Mouse (Mus musculus) hindbrain, embryonic 15.5 days (tissue): Measurements from ENCODE around the gene Ipo7. TPM values are rescaled to one million over a fixed set of nuclear protein-coding genes. Genes with fewer than 3 reads are reported as not detected.
"Not testable (repeated sequence)": the region's sequence is repeated elsewhere in the genome, so short reads cannot be mapped to it uniquely, and the experiment has no call there.

Source experiments
- ATAC-seq: fragments of 200-750 bp; cut with Nextera tagmentation; 2 replicates; pipeline ENCODE4 v1.8.0; 2017; ENCODE audit warnings: low read depth, moderate number of reproducible peaks, moderate TSS enrichment; ENCODE audit not compliant: low FRiP score
- H3K27ac ChIP-seq: fragments of 300-500 bp; sonication (generic); replicated peaks from 2 replicates; pipeline ENCODE4 v1.5.1; 2015; ENCODE audit warnings: mild to moderate bottlenecking, inconsistent platforms
- H3K27me3 ChIP-seq: fragments of 300-500 bp; sonication (generic); 2 replicates; pipeline ENCODE4 v1.6.1; 2015; ENCODE audit warnings: control low read depth, inconsistent platforms
- H3K36me3 ChIP-seq: fragments of 300-500 bp; sonication (generic); 2 replicates; pipeline ENCODE4 v1.6.1; 2015; ENCODE audit warnings: control low read depth, inconsistent platforms
- H3K4me1 ChIP-seq: fragments of 300-500 bp; sonication (generic); replicated peaks from 2 replicates; pipeline ENCODE4 v1.6.1; 2015; ENCODE audit warnings: control low read depth, inconsistent platforms
- H3K4me2 ChIP-seq: fragments of 300-500 bp; sonication (generic); 2 replicates; pipeline ENCODE4 v1.6.1; 2015; ENCODE audit warnings: moderate library complexity, mild to moderate bottlenecking, inconsistent platforms
- H3K4me3 ChIP-seq: fragments of 300-500 bp; sonication (generic); 2 replicates; pipeline ENCODE4 v1.5.1; 2015; ENCODE audit warnings: mild to moderate bottlenecking, inconsistent platforms
- H3K9ac ChIP-seq: fragments of 300-500 bp; sonication (generic); 2 replicates; pipeline ENCODE4 v1.6.1; 2015; ENCODE audit warnings: inconsistent platforms
- H3K9me3 ChIP-seq: fragments of 300-500 bp; sonication (generic); 2 replicates; pipeline ENCODE4 v1.6.1; 2016; ENCODE audit warnings: control low read depth, inconsistent platforms
- WGBS: fragments of 180-500 bp; shearing (Covaris S2); methylation state at CpG from one replicate; pipeline ENCODE4 v1.1.7; 2015; 5-methylcytosine and 5-hydroxymethylcytosine counted together
- polyA plus RNA-seq: library from polyadenylated mRNA; unstranded; fragments of >200 nt; fragmentation: Nextera tagmentation; extraction: Ambion mirVana; gene quantifications from 2 replicates; pipeline ENCODE4 v1.2.1, GENCODE M21; 2015

Gene Ipo7
- 41.2 and 44.9 TPM in 2 replicates for polyA plus RNA-seq

- H3K4me3 ChIP-seq = peak within 1 kb of the TSS; percentile 79
- WGBS = under 1% methylated on average over 48 of the region's 48 CpGs
- peaks cover 19% of the 10 kb centered on the region for H3K4me1 ChIP-seq
- H3K9ac ChIP-seq = peak within 1 kb of the TSS; percentile 82
- H3K9me3 ChIP-seq = no peaks in the 10 kb centered on the region
- peak within 1 kb of the TSS; percentile 89 for H3K4me2 ChIP-seq
- H3K27me3 ChIP-seq = no peaks in the 10 kb centered on the region
- peak within 1 kb of the TSS; percentile 88 for H3K27ac ChIP-seq
- no peaks in the 10 kb centered on the region for H3K36me3 ChIP-seq
- peak; percentile 98 for ATAC-seq
Measured at GRCm38 (mm10) chr7:110018117-110018630, at the start of gene Ipo7. Gene Ipo7, plus strand, starts transcription at chr7:110018274.

GRCm38 (mm10) chr7:109968924-109969450, 49.1 kb upstream of the Ipo7 start:
- Histone ChIP-seq H3K36me3 (peaks cover 9% of the 10 kb centered on the region; the same call in 1 of the 2 replicates), H3K4me1 (peaks cover 11% of the 10 kb centered on the region; the same call in 1 of the 2 replicates), H3K9ac (no peak overlapping the region), H3K4me3 (no peak overlapping the region), H3K27ac (peak overlapping the region; percentile 66), H3K4me2 (no peak overlapping the region), H3K27me3 (no peaks in the 10 kb centered on the region), H3K9me3 (no peaks in the 10 kb centered on the region)
- peak; percentile 71 for ATAC-seq
- 0% methylated on average over 2 of the region's 2 CpGs for WGBS

DNA sequence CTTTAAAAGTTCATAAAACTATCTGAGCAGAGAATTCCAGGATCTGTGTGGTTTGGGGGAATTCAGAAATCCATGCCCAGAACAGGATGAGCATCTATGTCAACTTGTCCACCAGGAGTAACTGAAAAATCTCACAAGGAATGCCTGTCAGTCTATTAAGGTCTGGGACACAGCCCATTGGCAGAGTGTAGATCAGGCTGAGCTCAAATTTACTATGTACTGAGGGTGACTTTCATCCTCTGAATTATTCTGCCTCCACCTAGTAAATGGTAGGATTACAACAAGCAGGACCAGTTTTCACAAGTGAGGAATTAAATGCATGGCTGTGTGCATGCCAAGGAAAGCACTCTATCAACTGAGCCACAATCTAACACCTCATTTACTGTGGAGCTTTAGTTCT, 48.5 kb upstream of the Ipo7 start:
- H3K4me3 ChIP-seq = no peak overlapping the region
- peaks cover 9% of the 10 kb centered on the region; the same call in 1 of the 2 replicates for H3K36me3 ChIP-seq
- no peak for ATAC-seq
- peak overlapping the region; percentile 61; the same call in 1 of the 2 replicates for H3K27ac ChIP-seq
- H3K27me3 ChIP-seq = no peaks in the 10 kb centered on the region
- H3K9me3 ChIP-seq = no peaks in the 10 kb centered on the region
- peaks cover 11% of the 10 kb centered on the region; the same call in 1 of the 2 replicates for H3K4me1 ChIP-seq
- H3K4me2 ChIP-seq = no peak overlapping the region
- no peak overlapping the region for H3K9ac ChIP-seq

DNA sequence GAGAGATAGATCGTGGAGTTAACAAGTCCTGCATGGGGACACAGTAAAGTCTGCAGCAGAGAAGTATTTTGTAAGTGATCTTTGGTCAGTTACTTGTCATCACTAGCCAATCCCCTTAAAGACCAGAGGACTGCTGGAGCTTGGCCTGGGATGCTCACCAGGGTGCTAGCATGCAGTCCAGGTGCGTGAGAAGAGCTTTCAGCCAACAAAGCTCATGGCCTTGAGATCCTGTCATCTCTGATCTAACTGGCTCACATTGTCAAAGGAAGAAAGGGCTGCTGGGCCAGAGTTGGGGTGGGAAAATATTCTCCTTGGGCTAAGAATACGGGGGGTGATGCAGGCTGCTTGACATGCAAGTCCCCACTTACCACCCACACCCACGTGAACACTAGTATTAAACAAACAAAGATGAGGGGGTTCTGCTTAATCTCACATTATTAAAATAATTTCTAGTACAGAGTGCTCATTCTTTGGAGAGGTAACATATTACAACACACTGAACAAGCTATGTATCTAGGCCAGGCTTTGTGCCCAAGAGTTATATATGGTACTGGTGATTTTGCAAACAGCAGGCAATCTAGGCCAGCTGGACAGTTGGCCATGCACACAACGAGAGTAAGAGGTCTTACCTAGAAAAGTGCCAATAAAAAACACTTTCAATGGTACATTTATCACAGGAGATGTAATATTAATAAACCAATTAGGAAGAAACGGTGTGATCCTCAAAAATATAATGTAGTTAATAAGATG, 41.9 kb upstream of the Ipo7 start:
- WGBS = 93% methylated on average over 6 of the region's 6 CpGs
- Histone ChIP-seq H3K4me1 (no peaks in the 10 kb centered on the region), H3K36me3 (peaks cover 38% of the 10 kb centered on the region), H3K27ac (no peak overlapping the region), H3K4me3 (no peak overlapping the region), H3K4me2 (no peak overlapping the region), H3K9me3 (no peaks in the 10 kb centered on the region), H3K27me3 (no peaks in the 10 kb centered on the region), H3K9ac (no peak overlapping the region)
- ATAC-seq = no peak

GRCm38 (mm10) chr7:109977131-109977530, 40.9 kb upstream of the Ipo7 start:
- not testable (repeated sequence) for H3K4me3 ChIP-seq, H3K4me2 ChIP-seq, ATAC-seq, H3K4me1 ChIP-seq, H3K27me3 ChIP-seq, H3K9ac ChIP-seq, H3K9me3 ChIP-seq, H3K27ac ChIP-seq
- peaks cover 45% of the 10 kb centered on the region for H3K36me3 ChIP-seq
- WGBS = 69% methylated on average over 5 of the region's 5 CpGs

DNA sequence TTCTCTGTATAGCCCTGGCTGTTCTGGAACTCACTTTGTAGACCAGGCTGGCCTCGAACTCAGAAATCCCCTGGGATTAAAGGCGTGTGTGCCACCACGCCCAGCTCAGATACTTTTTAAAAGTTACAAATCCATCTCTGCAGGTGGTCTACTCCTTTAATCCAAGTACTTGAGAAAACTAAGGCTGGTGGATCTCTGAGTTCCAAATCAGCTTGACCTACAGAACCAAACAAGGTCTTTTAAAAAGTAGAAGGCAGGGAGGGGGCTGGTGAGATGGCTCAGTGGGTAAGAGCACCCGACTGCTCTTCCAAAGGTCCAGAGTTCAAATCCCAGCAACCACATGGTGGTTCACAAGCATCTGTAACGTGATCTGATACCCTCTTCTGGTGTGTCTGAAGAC, 33.5 kb upstream of the Ipo7 start:
- Histone ChIP-seq H3K4me3 (0 out of 2 replicates have a peak overlapping the region, but pooled peaks have one; percentile 59), H3K36me3 (peaks cover 15% of the 10 kb centered on the region), H3K4me1 (peaks cover 21% of the 10 kb centered on the region), H3K4me2 (peak overlapping the region; percentile 71)
- 82% methylated on average over 5 of the region's 5 CpGs for WGBS
- not testable (repeated sequence) for H3K9ac ChIP-seq, ATAC-seq, H3K27ac ChIP-seq, H3K9me3 ChIP-seq, H3K27me3 ChIP-seq

GRCm38 (mm10) chr7:109985661-109986132, 32.4 kb upstream of the Ipo7 start:
- peak overlapping the region; percentile 60 for H3K9ac ChIP-seq
- ATAC-seq = no peak

GRCm38 (mm10) chr7:109986133-109986669, 31.9 kb upstream of the Ipo7 start:
- Histone ChIP-seq H3K9ac (peak overlapping the region; percentile 60), H3K27ac (peak overlapping the region; percentile 84), H3K27me3 (no peaks in the 10 kb centered on the region), H3K4me3 (peak overlapping the region; percentile 59), H3K9me3 (no peaks in the 10 kb centered on the region), H3K4me2 (peak overlapping the region; percentile 71), H3K4me1 (peaks cover 21% of the 10 kb centered on the region), H3K36me3 (peaks cover 10% of the 10 kb centered on the region)
- ATAC-seq = peak; percentile 99
- WGBS = under 1% methylated on average over 43 of the region's 43 CpGs

More at GRCm38 (mm10) chr7:109985661-109986132, 32.4 kb upstream of the Ipo7 start:
- H3K27me3 ChIP-seq = no peaks in the 10 kb centered on the region
- H3K4me3 ChIP-seq = peak overlapping the region; percentile 59
- peak overlapping the region; percentile 71 for H3K4me2 ChIP-seq
- H3K27ac ChIP-seq = peak overlapping the region; percentile 84
- H3K9me3 ChIP-seq = no peaks in the 10 kb centered on the region
- WGBS = under 1% methylated on average over 27 of the region's 27 CpGs
- H3K36me3 ChIP-seq = peaks cover 10% of the 10 kb centered on the region
- H3K4me1 ChIP-seq = peaks cover 21% of the 10 kb centered on the region

DNA sequence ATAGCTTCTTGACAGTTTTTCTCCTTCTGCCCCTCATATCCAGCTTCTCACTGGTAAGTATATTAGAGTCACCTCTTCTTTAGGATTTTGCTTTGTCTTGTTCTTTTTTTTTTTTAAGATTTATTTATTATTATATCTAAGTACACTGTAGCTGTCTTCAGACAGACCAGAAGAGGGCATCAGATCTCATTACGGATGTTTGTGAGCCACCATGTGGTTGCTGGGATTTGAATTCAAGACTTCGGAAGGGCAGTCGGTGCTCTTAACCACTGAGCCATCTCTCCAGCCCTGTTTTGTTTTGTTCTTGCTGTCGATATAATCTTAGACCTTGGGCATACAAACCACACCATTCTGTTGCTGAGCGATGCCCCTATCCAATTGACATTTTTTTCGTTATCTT, 31.3 kb upstream of the Ipo7 start, which contains the start of gene Tmem41b:
Tmem41b (minus strand) TSS at position 155 of the 400 bp plus-strand sequence.
- Histone ChIP-seq H3K4me3 (peak within 1 kb of the TSS; percentile 59), H3K27ac (peak within 1 kb of the TSS; percentile 84), H3K9ac (peak within 1 kb of the TSS; percentile 60), H3K4me1 (peaks cover 21% of the 10 kb centered on the region), H3K4me2 (peak within 1 kb of the TSS; percentile 71)
- not testable (repeated sequence) for ATAC-seq, H3K9me3 ChIP-seq, H3K36me3 ChIP-seq, H3K27me3 ChIP-seq
- WGBS = 36% methylated on average over 6 of the region's 6 CpGs

DNA sequence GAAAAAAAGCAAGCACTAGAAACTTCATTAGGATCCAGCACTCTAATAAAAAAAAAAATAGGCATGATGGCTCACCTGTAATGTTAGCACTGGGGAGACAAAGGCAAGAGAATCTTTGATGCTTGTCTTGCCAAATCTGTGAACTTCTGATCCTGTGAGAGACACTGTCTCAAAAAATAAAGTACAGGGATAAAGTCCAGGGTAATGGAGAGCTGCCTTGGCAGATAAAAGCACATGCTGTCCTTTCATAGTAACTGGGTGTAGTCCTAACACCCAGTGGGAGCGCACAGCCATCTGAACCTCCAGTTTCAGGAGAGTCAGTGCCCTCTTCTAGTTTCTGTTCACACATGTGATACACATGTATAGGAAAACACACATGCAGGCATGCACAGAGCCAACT, 26.8 kb upstream of the Ipo7 start:
- Histone ChIP-seq H3K27me3 (no peaks in the 10 kb centered on the region), H3K9ac (no peak overlapping the region), H3K9me3 (no peaks in the 10 kb centered on the region), H3K4me2 (no peak overlapping the region), H3K4me1 (peaks cover 3% of the 10 kb centered on the region; the same call in 1 of the 2 replicates), H3K36me3 (no peaks in the 10 kb centered on the region), H3K4me3 (no peak overlapping the region), H3K27ac (no peak overlapping the region)
- WGBS = 97% methylated on average over 1 of the region's 1 CpGs
- ATAC-seq = no peak

GRCm38 (mm10) chr7:109993157-109993959, 24.7 kb upstream of the Ipo7 start:
- no peaks in the 10 kb centered on the region for H3K4me1 ChIP-seq
- 55% methylated on average over 2 of the region's 2 CpGs for WGBS
- no peak overlapping the region for H3K4me3 ChIP-seq
- no peaks in the 10 kb centered on the region for H3K36me3 ChIP-seq
- peak; percentile 69; the same call in 1 of the 2 replicates for ATAC-seq
- no peak overlapping the region for H3K27ac ChIP-seq
- H3K27me3 ChIP-seq = no peaks in the 10 kb centered on the region
- no peak overlapping the region for H3K4me2 ChIP-seq
- no peaks in the 10 kb centered on the region for H3K9me3 ChIP-seq
- no peak overlapping the region for H3K9ac ChIP-seq
